Mouse (Mus musculus) thymus, postnatal 14 days (tissue): Measurements from ENCODE around the gene Pds5a.
A peak's percentile ranks its signal among the peaks of the same experiment; 100 is the strongest.
"Not testable (repeated sequence)": the region's sequence is repeated elsewhere in the genome, so short reads cannot be mapped to it uniquely, and the experiment has no call there.

Source experiments
- DNase-seq: peaks from one replicate; pipeline ENCODE4 v3.0.0; 2021

Gene Pds5a

DNA sequence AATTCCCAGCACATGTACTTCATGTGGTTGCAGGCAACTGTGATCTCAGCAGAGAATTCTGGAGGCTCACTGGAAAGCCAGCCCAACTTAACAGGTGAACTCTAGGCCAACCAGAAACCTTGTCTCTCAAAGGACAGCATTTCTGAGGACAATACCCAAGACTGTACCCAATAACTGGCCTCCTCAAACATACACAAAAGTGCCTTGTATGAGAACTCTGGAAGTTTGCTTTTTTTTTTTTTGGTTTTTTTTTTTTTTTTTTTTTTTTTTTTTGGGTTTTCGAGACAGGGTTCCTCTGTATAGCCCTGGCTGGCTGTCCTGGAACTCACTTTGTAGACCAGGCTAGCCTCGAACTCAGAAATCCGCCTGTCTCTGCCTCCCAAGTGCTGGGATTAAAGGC lies 4.0 kb downstream of the Pds5a start:
- not testable (repeated sequence) for DNase-seq

DNA sequence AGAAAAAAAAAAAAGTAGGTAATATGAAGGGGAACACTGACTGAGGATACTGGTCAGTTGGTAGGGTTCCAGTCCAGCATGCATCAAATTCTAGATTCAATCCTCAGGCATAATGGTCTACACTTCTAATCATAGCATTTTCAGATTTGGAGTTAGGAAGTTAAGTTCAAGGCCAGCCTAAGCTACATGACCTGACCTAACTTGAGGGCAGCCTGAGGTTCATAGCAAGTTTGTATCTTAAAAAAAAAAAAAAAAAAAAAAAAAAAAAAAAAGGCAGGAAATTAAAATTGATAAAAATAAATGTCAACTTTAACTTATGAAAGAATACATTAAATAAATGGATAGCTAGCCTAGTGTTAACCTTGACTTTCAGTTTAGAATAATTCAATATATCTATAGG lies 5.1 kb downstream of the Pds5a start:
- no peak for DNase-seq

DNA sequence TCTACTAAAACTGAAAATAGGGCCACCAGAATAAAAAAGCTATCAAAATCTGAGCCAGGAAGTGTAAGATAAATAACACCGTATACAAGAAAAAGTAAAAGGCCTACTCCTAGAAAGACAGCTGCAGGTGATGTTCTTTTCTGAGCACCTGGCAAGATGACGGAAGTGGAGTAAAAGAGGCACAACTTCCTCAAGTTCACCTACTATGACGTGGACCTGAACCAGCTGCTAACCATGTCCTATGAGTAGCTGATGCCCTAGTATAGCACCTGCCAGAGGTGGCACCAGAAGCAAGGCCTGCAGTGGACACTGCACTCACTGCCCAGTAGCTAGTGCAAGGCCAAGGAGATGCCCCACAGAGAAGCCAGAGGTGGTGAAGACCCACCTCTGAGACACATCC lies 9.3 kb downstream of the Pds5a start:
- peak; percentile 12 for DNase-seq

DNA sequence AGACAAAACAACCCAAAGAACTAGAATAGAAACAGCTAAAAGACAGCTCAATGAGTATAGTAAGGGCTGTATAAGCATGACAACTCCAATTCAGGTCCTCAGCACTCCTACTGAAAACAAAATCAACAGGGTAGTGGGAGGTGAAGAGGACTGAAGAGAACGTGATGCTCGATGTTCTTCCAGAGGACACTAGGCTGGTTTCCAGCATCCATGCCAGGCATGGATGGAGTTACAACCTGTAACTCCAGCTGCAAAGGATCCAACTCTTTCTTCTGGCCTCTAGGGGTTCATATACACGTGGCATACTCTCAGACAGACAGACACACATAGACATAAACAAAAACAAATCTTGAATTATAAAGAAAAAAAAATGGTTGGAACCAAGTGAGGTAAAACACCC lies 11.3 kb downstream of the Pds5a start:
- no peak for DNase-seq

DNA sequence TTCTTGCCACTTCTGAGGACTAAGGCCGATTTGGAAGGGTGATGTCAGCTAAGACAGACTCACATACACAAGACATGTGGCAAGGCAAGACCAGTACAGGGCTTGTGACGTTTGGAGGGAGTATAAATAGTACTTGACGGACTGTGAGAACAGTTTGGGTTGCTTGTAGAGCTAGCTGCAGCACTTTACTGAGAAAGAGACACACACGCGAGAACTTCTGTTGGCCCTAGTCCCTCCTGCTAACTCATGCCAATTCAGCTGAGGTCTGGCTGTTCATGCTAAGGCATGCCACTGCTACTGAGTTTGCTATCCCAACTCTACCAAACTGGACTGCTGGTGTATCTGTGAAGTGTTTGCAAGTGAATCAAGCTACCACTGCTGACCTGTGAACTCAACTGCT lies 19.2 kb downstream of the Pds5a start:
- no peak for DNase-seq

DNA sequence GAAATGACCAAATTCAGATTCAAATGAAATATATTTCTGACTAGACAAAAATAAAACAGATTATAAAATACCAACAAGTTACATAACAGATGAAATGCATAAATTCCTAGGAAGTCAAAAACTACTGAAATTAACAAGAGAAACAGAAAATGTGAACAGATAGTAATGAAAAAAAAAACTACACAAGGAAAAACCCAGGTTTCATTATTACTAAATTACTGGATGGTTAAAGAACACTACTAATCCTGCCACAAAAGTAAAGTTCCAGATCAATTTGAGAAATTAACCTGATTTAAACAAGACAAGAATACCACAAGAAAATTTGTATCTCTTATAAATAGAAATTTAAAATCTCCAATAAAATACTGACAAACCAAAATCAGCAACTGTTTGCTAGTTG lies 25.9 kb downstream of the Pds5a start:
- no peak for DNase-seq

DNA sequence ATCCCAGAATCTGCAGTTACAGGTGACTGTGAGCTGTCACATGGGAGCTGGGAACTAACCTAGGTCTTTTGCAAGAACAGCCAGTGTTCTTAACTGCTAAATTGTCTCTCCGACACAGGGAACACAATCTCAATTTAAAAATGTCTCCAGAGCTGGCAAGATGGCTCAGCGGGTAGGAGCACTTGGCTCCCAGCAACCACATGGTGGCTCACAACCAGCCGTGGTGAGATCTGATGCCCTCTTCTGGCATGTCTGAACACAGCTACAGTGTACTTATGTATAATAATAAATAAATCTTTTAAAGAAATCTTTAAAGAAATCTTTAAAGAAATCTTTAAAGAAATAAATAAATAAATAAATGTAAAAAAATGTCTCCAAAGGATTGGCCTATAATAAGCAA lies 30.4 kb downstream of the Pds5a start:
- DNase-seq = peak; percentile 32

DNA sequence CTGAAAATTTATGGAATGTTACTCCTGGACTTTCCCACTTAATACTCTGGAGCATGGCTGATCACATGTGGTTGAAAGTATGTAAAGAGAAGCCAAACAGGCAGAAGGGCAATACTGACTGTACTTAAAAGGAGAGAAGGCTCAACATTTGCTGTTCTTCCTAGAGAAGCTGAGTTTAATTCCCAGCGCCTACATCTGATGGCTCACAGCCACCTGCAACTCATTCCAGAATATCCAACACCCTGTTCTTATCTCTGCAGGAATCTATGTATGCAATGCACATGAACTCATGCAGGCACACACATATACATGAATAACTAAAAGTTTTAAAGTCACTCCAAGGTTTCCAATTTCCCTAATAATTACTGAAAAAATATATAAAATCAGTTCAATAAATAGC lies 32.7 kb downstream of the Pds5a start:
- no peak for DNase-seq

DNA sequence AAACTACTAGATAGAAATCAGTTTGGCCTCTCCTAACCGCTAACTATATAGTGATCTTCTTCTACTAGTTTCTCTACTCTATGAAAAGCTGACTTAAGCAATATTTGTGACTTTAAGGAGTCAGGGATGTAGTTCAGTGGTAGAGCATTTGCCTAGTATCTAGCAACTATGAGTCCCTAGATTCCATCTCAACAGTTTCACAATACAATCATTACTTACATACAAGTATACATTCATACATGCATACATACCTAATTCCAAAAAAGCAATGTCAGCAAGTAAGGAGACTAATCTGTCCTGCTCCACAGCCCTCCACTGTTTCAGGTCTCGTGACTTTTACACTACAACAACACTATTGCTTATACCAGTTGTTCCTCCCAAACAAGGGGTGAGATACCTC lies 36.1 kb downstream of the Pds5a start:
- no peak for DNase-seq

DNA sequence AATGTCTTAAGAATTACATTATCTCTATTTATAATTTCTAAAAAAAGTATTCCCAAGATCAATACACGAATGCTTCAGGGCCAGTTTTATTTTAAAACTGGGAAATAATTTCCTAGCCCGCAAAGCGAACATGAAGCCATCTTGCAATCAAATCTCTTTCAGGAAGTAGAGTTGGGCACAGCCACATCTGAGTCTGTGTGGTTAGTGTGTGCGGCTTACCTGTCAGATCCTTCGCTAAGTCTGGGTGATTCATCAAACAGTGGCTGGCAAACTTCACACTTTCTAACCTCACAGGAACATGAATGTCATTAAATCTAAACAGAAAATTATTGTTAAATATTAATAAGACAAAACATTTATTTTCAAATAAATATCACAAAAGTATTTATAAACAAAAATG lies 44.3 kb downstream of the Pds5a start:
- peak; percentile 16 for DNase-seq

DNA sequence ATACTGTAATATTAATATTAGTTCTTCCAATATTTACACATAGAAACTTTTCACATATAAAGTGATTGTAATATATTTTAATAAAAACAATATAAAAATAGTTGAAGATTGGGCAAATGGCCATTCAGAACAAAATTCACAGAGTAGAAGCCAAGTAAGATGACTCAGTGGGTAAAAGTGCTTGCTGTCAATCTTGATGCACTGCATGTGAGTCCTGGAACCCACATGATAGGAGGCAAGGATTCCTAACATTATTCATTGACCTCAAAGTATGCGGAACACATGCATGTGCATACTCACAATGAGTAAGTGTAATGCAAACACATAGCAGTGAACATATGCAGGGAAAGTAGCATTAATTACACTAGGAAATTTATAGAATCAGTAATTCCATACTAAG lies 59.2 kb downstream of the Pds5a start:
- DNase-seq = no peak

DNA sequence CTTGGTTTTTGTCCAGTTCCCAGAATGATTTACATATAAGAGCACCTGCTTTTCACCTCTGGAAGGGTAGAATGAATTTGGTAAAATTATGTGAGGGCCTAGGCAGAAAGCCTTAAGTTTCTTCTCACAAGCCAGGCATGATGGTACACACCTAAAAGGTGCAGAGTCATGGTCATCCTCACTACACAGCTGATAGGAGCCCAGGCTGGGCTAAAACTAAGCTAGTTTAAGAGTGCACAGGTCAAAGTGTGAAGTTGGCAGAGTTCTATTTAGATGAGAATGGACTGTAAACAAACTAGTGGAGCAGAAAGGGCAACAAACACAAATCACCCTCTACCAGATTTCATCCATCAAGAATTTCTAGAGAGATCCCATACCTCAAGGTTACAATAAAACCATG lies 73.7 kb downstream of the Pds5a start:
- no peak for DNase-seq

DNA sequence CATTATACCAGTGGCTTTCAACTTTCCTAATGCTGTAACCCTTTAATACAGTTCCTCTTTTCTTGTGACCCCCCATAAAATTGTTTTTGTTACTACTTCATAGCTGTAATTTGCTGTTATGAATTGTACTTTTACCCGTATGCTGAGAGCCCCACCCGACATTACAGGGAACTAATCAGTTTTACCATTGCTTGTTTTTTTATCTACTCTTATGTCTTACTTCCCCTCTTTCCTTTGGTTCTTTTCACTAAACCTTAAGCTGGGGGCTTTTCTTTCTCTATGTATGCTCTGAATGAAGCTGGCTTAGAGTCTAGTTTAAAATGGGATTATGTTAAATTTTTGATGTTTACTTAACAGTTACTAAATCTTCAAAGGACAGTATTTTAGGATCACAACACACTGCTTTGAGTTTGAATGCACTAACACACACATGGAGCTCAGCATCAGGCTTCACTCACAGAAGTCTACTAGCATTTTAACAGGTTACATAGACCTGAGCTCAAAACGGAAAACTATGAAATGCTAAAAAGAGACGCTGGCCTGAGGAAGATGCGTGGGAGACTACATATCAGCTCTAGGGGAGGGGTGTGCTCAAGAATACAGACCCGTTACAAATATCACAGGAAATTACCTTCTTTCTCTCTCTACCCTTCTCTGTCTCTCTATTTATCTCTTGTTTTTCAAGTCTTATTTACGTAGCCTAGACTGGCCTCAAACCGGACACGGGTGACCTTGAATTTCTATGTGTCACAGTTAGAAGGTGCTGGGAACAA lies 84.7 kb downstream of the Pds5a start:
- no peak for DNase-seq

DNA sequence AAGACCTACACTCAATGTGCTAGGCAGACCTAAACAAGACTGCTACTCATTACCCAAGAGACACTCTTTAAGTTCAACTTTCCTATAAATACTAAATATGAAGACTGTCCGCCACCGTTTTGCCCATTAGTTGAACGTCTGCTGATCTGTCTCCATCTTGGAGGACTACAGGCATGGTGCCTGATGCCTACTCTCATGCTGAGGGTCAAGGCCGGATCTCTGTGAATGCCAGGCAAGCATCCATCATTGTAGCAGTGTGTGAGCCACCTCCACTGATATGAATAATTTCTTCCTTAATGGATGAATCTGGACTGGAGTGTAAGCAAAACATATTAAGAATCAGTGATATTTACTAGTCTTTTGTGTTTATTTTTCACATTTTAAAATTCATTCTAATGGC lies 87.5 kb downstream of the Pds5a start:
- DNase-seq = no peak

DNA sequence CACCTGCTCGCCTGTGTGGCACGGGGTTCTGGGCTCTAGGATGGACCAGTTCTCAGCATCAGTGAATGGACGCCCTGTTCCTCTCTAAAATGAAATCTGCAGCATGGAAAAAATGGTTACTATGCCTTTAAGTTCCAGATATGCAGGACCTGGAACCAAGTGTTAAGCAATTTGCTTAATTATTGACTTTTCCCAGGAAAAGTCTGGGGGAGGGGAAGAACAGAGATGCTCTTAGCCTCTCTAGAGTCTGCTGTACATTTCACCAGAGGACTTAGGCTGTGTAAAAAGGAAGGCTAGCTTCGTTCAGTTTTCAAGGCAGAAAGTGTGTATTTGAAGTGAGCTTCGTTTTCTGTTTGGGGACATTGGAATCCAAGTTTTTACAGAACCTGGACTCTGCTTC lies 88.3 kb downstream of the Pds5a start:
- no peak for DNase-seq

DNA sequence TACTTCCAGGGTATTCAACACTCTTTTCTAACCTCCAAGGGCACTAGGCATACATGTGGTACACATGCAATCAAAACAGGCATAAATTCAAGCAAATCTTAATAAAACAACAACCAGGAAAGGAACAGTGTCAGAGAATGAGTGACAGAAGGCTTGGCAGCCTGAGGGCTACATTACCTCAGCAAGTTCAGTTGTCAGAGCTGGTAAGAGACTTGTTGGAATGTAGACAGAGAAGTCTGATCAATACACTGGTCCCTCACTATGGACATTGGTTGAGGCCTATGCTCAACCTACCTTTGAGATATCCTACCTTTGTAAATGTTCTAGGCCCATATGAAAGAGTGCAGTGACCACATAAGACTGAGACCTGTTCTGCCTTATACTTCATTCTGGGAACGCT lies 91.3 kb downstream of the Pds5a start:
- no peak for DNase-seq

DNA sequence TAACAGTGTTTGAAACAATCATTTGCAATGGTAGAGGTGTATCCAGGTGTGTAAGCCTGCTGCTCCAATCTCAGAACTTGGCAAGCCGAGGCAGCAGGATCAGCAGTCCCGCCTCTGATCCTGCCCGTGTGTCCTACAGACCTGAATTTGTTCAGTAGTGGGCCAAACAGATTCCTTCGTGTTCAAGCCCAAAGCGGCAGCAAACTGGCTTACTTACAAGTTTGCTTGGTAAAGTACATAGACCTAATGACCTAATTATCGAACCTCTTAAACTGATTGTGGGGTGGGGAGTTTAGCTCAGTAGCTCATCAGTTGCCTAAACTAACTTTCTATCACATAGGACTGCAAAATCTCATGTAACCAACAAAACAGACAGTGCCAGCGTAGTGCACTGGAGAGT lies 98.4 kb downstream of the Pds5a start:
- no peak for DNase-seq

DNA sequence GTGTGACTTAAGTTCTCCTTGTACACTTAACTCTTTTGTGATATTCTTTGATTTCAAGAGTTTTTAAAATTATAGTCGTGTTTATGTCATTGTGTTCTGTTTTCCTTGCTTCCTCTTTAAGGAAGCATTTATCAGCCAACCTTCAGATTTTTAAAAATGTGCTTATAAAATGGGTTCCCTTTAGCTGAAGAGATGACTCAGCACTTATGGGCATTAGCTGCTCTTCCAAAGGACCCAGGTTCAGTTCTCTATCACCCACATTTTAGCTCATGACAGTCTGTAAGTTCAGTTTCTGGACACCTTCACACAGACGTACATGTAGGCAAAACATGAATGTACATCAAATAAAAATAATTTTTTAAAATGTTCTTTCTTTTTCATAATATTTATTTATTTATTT lies 105.7 kb downstream of the Pds5a start:
- DNase-seq = no peak

DNA sequence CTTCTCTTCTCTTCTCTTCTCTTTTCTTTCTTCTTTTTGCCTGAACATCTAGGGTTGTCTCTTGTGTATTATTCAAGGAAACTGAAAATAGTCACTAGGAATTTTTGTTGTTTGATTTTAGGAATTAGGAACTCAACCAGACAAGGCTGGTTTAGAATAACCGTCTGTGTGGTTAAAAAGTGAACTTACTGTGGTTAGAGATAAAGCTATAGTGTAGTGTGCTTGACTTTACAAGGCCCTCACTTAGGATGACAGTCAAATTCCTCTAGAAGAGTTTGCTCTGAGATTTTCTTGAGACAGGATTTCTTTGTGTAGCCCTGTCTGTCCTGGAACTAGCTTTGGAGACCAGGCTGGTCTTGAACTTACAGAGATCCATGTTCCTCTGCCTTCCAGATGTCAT lies 107.9 kb downstream of the Pds5a start:
- DNase-seq = no peak

DNA sequence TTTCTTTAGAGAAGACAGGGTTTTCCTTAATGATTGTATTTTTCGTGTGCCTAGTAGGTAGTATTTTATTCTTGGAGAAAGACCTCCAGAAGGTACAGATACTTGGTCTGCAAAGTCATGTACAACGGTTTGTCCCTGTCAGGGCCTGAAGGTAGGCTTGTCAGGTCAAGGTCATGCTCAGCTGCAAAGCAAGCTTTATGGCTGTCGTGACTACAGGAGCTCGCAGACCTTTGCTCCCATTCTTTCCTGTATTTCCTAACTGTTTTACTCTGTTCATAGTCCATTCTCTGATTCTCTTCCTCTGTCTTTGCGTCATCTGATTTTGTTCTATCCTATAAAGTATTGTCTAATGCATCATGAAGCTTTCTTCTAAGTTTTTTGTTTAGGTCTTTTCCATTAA lies 111.8 kb downstream of the Pds5a start:
- DNase-seq = no peak

DNA sequence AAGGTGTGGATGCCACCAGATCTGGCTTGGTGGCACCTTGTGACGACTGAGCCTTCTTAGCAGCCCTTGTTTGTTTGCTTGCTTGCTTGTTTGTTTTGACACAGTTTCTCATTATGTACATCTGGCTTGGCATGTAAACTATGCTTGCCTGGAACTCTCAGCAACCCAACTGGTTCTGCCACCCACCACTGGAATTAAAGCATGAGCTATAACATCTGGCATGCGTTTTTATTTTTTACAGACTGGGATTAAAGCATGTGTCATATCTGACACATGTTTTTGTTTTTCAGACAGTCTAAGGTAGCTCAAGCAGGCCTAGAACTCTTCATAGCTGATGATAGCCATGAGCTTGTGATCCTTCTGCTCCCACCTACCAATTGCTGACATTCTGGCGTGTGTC lies 119.5 kb downstream of the Pds5a start:
- DNase-seq = no peak

DNA sequence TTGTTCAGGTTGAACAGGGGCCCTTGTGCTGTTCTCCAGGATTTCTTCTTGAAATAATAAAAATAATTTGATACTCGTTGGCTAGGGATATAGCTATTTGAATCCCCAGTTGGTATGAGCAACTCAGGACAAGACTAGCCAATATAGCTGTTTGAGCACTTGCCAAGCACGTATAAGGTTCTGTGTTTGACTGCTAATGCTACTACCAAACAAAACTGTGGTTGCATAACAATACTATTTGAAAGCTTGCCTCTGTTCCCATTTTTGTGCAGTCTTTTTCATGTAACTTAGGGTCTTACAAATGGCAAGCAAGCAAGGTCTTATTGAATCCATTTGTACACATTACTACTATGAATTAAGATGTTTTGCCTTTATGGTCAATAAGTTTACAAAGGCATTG lies 122.2 kb downstream of the Pds5a start:
- DNase-seq = no peak

DNA sequence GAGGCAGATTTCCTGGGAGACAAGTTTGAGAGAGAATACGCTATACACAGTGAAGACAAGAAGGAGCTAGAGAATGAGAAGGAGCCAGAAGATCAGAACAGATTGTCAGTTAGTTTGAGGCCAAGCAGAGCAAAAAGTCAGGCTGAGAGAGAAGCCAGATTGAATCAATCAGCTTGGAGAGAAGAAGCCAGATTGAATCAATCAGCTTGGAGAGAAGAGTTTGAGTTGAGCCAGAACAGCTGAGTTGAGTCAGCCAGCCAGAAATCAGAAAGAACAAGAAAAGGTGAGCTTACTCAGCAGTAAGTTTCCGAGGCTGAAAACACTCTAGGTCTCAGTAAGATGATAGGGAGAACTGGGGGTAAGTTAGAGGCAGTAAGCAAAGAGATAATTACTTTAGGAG lies 123.2 kb downstream of the Pds5a start:
- no peak for DNase-seq

DNA sequence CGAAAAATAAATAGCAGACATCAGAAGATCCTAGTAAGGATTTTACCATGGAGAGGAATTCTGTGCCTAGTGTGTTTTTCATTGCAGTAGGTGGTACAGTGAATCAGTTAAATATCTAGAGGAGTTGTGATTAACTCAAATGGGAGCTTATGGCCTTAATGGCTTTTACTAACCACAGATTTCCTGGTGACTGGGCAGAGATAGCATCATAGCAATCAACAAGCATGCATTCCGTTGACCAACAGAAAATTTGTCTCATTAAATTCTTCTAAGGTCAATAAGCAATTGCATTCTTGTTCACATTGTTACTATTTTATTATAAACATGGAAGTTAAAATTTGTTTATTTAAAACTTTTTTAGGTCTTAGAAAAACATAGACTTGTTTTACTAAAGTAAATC lies 132.6 kb downstream of the Pds5a start:
- no peak for DNase-seq

DNA sequence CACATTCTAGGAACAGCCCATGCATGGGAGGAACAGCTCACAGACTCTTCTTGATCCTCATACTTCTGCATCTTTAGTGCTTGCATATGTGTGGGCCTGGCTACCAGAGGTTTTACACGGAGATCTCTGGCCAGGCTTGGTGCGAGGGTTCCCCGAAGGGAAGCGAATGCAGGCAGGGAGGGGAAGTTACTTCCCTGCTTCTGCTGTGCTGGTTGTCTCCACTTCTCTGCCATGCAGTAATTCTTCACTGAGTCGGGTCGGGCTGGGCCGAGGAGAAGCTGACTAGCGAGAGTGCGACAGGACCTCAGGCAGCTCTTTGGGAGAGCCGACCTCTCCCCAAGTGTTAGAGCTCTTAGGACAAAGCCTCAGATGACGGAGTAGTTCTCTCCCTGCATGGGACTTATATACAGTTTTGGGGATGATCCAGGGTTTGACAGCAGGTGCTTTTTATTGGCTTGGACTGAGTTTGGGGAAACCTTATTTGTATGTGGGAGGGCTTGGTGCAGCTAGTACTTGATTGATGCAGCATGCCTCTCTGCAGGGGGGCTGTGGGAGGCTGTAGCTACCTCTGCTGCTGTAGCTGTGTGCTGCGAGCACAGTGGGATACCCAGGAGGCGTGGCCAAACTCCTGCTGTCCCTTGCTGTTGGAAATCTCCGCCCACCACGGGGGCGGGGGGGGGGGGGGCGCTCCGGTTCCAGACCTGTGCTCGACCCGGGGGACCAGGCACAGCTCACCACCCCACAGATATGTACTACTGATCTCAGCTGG lies 136.8 kb downstream of the Pds5a start:
- DNase-seq = no peak
